Mouse (Mus musculus) inflammation-experienced regulatory T-cells, adult 6 months (primary cell): ENCODE results near the gene Acox3. TPM values are rescaled to one million over a fixed set of nuclear protein-coding genes. Genes with fewer than 3 reads are reported as not detected.

ENCODE experiments used
- ATAC-seq: one replicate; pipeline ENCODE4 v1.8.0; 2017
- polyA plus RNA-seq, 3 experiments: library from polyadenylated mRNA; unstranded; fragments of 100-300 nt; shearing (Covaris generic); gene quantifications; one replicate each; pipeline ENCODE4 v1.2.1; 2017

Gene Acox3
- polyA plus RNA-seq, 3 experiments from 2014 or later = 20.1 to 25.4 (median 23.4) TPM

GRCm38 (mm10) chr5:35653743-35654395, 71.0 kb downstream of the Acox3 start:
- no peak for ATAC-seq

- no peak for ATAC-seq
Measured at GRCm38 (mm10) chr5:35655753-35656485, 73.1 kb downstream of the Acox3 start.

GRCm38 (mm10) chr5:35659503-35659902, 76.7 kb downstream of the Acox3 start:
- ATAC-seq = no peak

- no peak for ATAC-seq
Measured at GRCm38 (mm10) chr5:35661210-35661609, 78.4 kb downstream of the Acox3 start.

GRCm38 (mm10) chr5:35662021-35662545, 79.2 kb downstream of the Acox3 start:
- ATAC-seq = no peak

Other genes with a start within 250 kb of the Acox3 start
- not detected for gene Hmx1, start 193.9 kb upstream of the Acox3 start, polyA plus RNA-seq
- gene Cpz, start 57.3 kb upstream of the Acox3 start, polyA plus RNA-seq = not detected
- 1 to 10 TPM; 2.0 to 3.1 (median 2.9) TPM for gene Trmt44, start 8.0 kb upstream of the Acox3 start, polyA plus RNA-seq
- not detected for gene Htra3, start 96.7 kb downstream of the Acox3 start, polyA plus RNA-seq
- gene Sh3tc1, start 156.9 kb downstream of the Acox3 start, polyA plus RNA-seq = 1 to 10 TPM; 1.1 to 2.2 (median 1.4) TPM
- 1 to 10 TPM; 1.8 to 2.1 (median 1.8) TPM for gene Ablim2, start 174.8 kb downstream of the Acox3 start, polyA plus RNA-seq